Mouse (Mus musculus): ENCODE data around the gene Shb. TPM values are rescaled to one million over a fixed set of nuclear protein-coding genes. Genes with fewer than 3 reads are reported as not detected.

The Shb gene
- total RNA-seq, 2 experiments from 2014 or later: 11.0 to 11.6 TPM

- H3K27ac ChIP-seq: no peak overlapping the region
- intact Hi-C loops (cut with DNase I): no loop called here
- no peak overlapping the region for H3K4me3 ChIP-seq
- no peak for TF ChIP-seq CTCF (IDR thresholded peaks at IDR 0.05)
- DNase-seq (ENCODE audit: extremely low spot score in 1 of 2, low spot score in 2 of 2): no peak
Measured at GRCm38 (mm10) chr4:45500381-45500780, 31.9 kb downstream of the Shb start.

- intact Hi-C loops (cut with DNase I): no loop called here
Measured at GRCm38 (mm10) chr4:45499556-45499955, 32.7 kb downstream of the Shb start.

GRCm38 (mm10) chr4:45499081-45499480 is 33.2 kb downstream of the Shb start:
- no peak for TF ChIP-seq CTCF (IDR thresholded peaks at IDR 0.05)
- intact Hi-C loops (cut with DNase I): no loop called here
- Histone ChIP-seq H3K4me3 (no peak overlapping the region), H3K27ac (no peak overlapping the region)
- no peak for DNase-seq (ENCODE audit: extremely low spot score in 1 of 2, low spot score in 2 of 2)

More at GRCm38 (mm10) chr4:45499556-45499955, 32.7 kb downstream of the Shb start:
- Histone ChIP-seq H3K27ac (no peak overlapping the region), H3K4me3 (no peak overlapping the region)
- no peak for TF ChIP-seq CTCF (IDR thresholded peaks at IDR 0.05)
- no peak for DNase-seq (ENCODE audit: extremely low spot score in 1 of 2, low spot score in 2 of 2)

- Histone ChIP-seq H3K27ac (no peak overlapping the region), H3K4me3 (no peak overlapping the region)
- no peak for TF ChIP-seq CTCF (IDR thresholded peaks at IDR 0.05)
- intact Hi-C loops (cut with DNase I): no loop called here
- DNase-seq (ENCODE audit: extremely low spot score in 1 of 2, low spot score in 2 of 2): no peak
Measured at GRCm38 (mm10) chr4:45498345-45498744, 33.9 kb downstream of the Shb start.

- Histone ChIP-seq H3K4me3 (no peak overlapping the region), H3K27ac (no peak overlapping the region)
- TF ChIP-seq CTCF (IDR thresholded peaks at IDR 0.05): no peak
- intact Hi-C loops (cut with DNase I): no loop called here
- no peak for DNase-seq (ENCODE audit: extremely low spot score in 1 of 2, low spot score in 2 of 2)
Measured at GRCm38 (mm10) chr4:45497282-45497681, 35.0 kb downstream of the Shb start.

GRCm38 (mm10) chr4:45495531-45496201 is 36.6 kb downstream of the Shb start:
- no peak for TF ChIP-seq CTCF (IDR thresholded peaks at IDR 0.05)

GRCm38 (mm10) chr4:45493786-45494400 is 38.4 kb downstream of the Shb start:
- intact Hi-C loops (cut with DNase I): no loop called here

More at GRCm38 (mm10) chr4:45495531-45496201, 36.6 kb downstream of the Shb start:
- Histone ChIP-seq H3K4me3 (no peak overlapping the region), H3K27ac (no peak overlapping the region)
- intact Hi-C loops (cut with DNase I): no loop called here
- no peak for DNase-seq (ENCODE audit: extremely low spot score in 1 of 2, low spot score in 2 of 2)

GRCm38 (mm10) chr4:45493118-45493517 is 39.2 kb downstream of the Shb start:
- intact Hi-C loops (cut with DNase I): no loop called here
- Histone ChIP-seq H3K27ac (no peak overlapping the region), H3K4me3 (no peak overlapping the region)
- TF ChIP-seq CTCF (IDR thresholded peaks at IDR 0.05): no peak
- DNase-seq (ENCODE audit: extremely low spot score in 1 of 2, low spot score in 2 of 2): no peak

More at GRCm38 (mm10) chr4:45493786-45494400, 38.4 kb downstream of the Shb start:
- Histone ChIP-seq H3K27ac (no peak overlapping the region), H3K4me3 (no peak overlapping the region)
- no peak for TF ChIP-seq CTCF (IDR thresholded peaks at IDR 0.05)
- DNase-seq (ENCODE audit: extremely low spot score in 1 of 2, low spot score in 2 of 2): no peak

- no peak overlapping the region for H3K27ac ChIP-seq
- no peak for DNase-seq (ENCODE audit: extremely low spot score in 1 of 2, low spot score in 2 of 2)
- no peak for TF ChIP-seq CTCF (IDR thresholded peaks at IDR 0.05)
- H3K4me3 ChIP-seq: no peak overlapping the region
- intact Hi-C loops (cut with DNase I): no loop called here
Measured at GRCm38 (mm10) chr4:45492681-45493081, 39.6 kb downstream of the Shb start.

- no peak for DNase-seq (ENCODE audit: extremely low spot score in 1 of 2, low spot score in 2 of 2)
- Histone ChIP-seq H3K27ac (no peak overlapping the region), H3K4me3 (no peak overlapping the region)
- intact Hi-C loops (cut with DNase I): no loop called here
- TF ChIP-seq CTCF (IDR thresholded peaks at IDR 0.05): no peak
Measured at GRCm38 (mm10) chr4:45491685-45492601, 40.3 kb downstream of the Shb start.

- intact Hi-C loops (cut with DNase I): no loop called here
- TF ChIP-seq CTCF (IDR thresholded peaks at IDR 0.05): no peak
- no peak for DNase-seq (ENCODE audit: extremely low spot score in 1 of 2, low spot score in 2 of 2)
- Histone ChIP-seq H3K27ac (no peak overlapping the region), H3K4me3 (no peak overlapping the region)
Measured at GRCm38 (mm10) chr4:45491119-45491679, 41.1 kb downstream of the Shb start.

Data from left cerebral cortex, adult 2 months (tissue).